Mouse (Mus musculus) neural tube, embryonic 11.5 days (tissue): ENCODE measurements around the gene Cdk5. TPM values are rescaled to one million over a fixed set of nuclear protein-coding genes. Genes with fewer than 3 reads are reported as not detected.

ENCODE experiments used
- ATAC-seq: fragments of 200-750 bp; cut with Nextera tagmentation; 2 replicates; pipeline ENCODE4 v1.8.0; 2017; ENCODE audit warnings: moderate number of reproducible peaks, mild to moderate bottlenecking, moderate TSS enrichment, moderate library complexity; ENCODE audit not compliant: insufficient read depth, low FRiP score, low TSS enrichment
- DNase-seq: peaks from one replicate; pipeline ENCODE4 v3.0.0-alpha.2; 2015; ENCODE audit warnings: low spot score
- H3K27ac ChIP-seq: fragments of 300-500 bp; sonication (generic); 2 replicates; pipeline ENCODE4 v1.5.1; 2014; ENCODE audit warnings: low read depth, mild to moderate bottlenecking, low read length
- H3K27me3 ChIP-seq: fragments of 300-500 bp; sonication (generic); 2 replicates; pipeline ENCODE4 v1.6.1; 2014; ENCODE audit warnings: mild to moderate bottlenecking, low read length, mixed read lengths; ENCODE audit not compliant: control insufficient read depth, insufficient read depth
- H3K36me3 ChIP-seq: fragments of 300-500 bp; sonication (generic); 2 replicates; pipeline ENCODE4 v1.6.1; 2014; ENCODE audit warnings: mild to moderate bottlenecking, low read length, moderate library complexity, mixed read lengths; ENCODE audit not compliant: control insufficient read depth, insufficient read depth
- H3K4me1 ChIP-seq: fragments of 300-500 bp; sonication (generic); 2 replicates; pipeline ENCODE4 v1.6.1; 2014; ENCODE audit warnings: low read length, mixed read lengths; ENCODE audit not compliant: control insufficient read depth, insufficient read depth
- H3K4me2 ChIP-seq: fragments of 300-500 bp; sonication (generic); 2 replicates; pipeline ENCODE4 v1.6.1; 2014; ENCODE audit warnings: low read depth, mild to moderate bottlenecking, moderate library complexity
- H3K4me3 ChIP-seq: fragments of 300-500 bp; sonication (generic); 2 replicates; pipeline ENCODE4 v1.5.1; 2014; ENCODE audit warnings: low read depth, low read length
- H3K9ac ChIP-seq: fragments of 300-500 bp; sonication (generic); 2 replicates; pipeline ENCODE4 v1.6.1; 2014; ENCODE audit warnings: mild to moderate bottlenecking, low read length
- H3K9me3 ChIP-seq: fragments of 300-500 bp; sonication (generic); 2 replicates; pipeline ENCODE4 v1.6.1; 2016; ENCODE audit warnings: low read length; ENCODE audit not compliant: control insufficient read depth
- WGBS: fragments of 180-500 bp; shearing (Covaris S2); extraction: QIAGEN DNeasy Blood & Tissue Kit; methylation state at CpG from one replicate; pipeline ENCODE4 v1.1.7; 2014; 5-methylcytosine and 5-hydroxymethylcytosine counted together
- polyA plus RNA-seq: library from polyadenylated mRNA; unstranded; fragments of >200 nt; fragmentation: Nextera tagmentation; extraction: Ambion mirVana; gene quantifications from 2 replicates; pipeline ENCODE4 v1.2.1, GENCODE M21; 2014

Cdk5 gene
- polyA plus RNA-seq, 1 experiment from 2014 or later, result 64.9 TPM

- no peak overlapping the region for H3K27ac ChIP-seq
- peak overlapping the region; percentile 82 for H3K4me2 ChIP-seq
- no peak for DNase-seq
- peak overlapping the region; percentile 42 for H3K4me3 ChIP-seq
- no peaks in the 10 kb centered on the region for H3K9me3 ChIP-seq
- peaks cover 19% of the 10 kb centered on the region for H3K4me1 ChIP-seq
- peak overlapping the region; percentile 53 for H3K9ac ChIP-seq
- WGBS, result 28% methylated on average over 25 of the region's 26 CpGs
- no peak for ATAC-seq
- H3K36me3 ChIP-seq, result no peaks in the 10 kb centered on the region
- peaks cover 29% of the 10 kb centered on the region for H3K27me3 ChIP-seq
Observed at GRCm38 (mm10) chr5:24388246-24388915, 34.9 kb downstream of the Cdk5 start.

- ATAC-seq, result peak; percentile 48; the same call in 1 of the 2 replicates
- Histone ChIP-seq H3K9ac (peak overlapping the region; percentile 53), H3K9me3 (no peaks in the 10 kb centered on the region), H3K4me2 (peak overlapping the region; percentile 82), H3K4me1 (peaks cover 19% of the 10 kb centered on the region), H3K27me3 (peaks cover 29% of the 10 kb centered on the region), H3K27ac (no peak overlapping the region), H3K4me3 (peak overlapping the region; percentile 42), H3K36me3 (no peaks in the 10 kb centered on the region)
- DNase-seq, result peak; percentile 65
- WGBS, result 1% methylated on average over 73 of the region's 73 CpGs
Observed at GRCm38 (mm10) chr5:24387264-24388241, 35.8 kb downstream of the Cdk5 start.

GRCm38 (mm10) chr5:24385887-24386550 is 37.3 kb downstream of the Cdk5 start:
- Histone ChIP-seq H3K27me3 (peaks cover 29% of the 10 kb centered on the region), H3K9ac (no peak overlapping the region), H3K36me3 (no peaks in the 10 kb centered on the region), H3K4me1 (peaks cover 19% of the 10 kb centered on the region), H3K4me2 (no peak overlapping the region), H3K4me3 (no peak overlapping the region), H3K9me3 (no peaks in the 10 kb centered on the region), H3K27ac (no peak overlapping the region)
- DNase-seq (no peak), ATAC-seq (no peak)
- 82% methylated on average over 10 of the region's 10 CpGs for WGBS

- H3K27me3 ChIP-seq, result peaks cover 29% of the 10 kb centered on the region
- H3K4me2 ChIP-seq, result no peak overlapping the region
- H3K27ac ChIP-seq, result no peak overlapping the region
- WGBS, result 83% methylated on average over 5 of the region's 5 CpGs
- peaks cover 19% of the 10 kb centered on the region for H3K4me1 ChIP-seq
- DNase-seq (no peak), ATAC-seq (no peak)
- no peaks in the 10 kb centered on the region for H3K9me3 ChIP-seq
- H3K4me3 ChIP-seq, result no peak overlapping the region
- no peak overlapping the region for H3K9ac ChIP-seq
- no peaks in the 10 kb centered on the region for H3K36me3 ChIP-seq
Observed at GRCm38 (mm10) chr5:24385374-24385773, 38.0 kb downstream of the Cdk5 start.

- Histone ChIP-seq H3K9me3 (no peaks in the 10 kb centered on the region), H3K4me1 (peaks cover 17% of the 10 kb centered on the region), H3K36me3 (no peaks in the 10 kb centered on the region), H3K27me3 (peaks cover 29% of the 10 kb centered on the region), H3K4me2 (no peak overlapping the region), H3K4me3 (no peak overlapping the region), H3K9ac (no peak overlapping the region), H3K27ac (no peak overlapping the region)
- no peak for ATAC-seq
- 69% methylated on average over 6 of the region's 6 CpGs for WGBS
- no peak for DNase-seq
Observed at GRCm38 (mm10) chr5:24384407-24384806, 38.9 kb downstream of the Cdk5 start.

- Histone ChIP-seq H3K4me3 (peak overlapping the region; percentile 38), H3K4me2 (peak overlapping the region; percentile 67), H3K9me3 (no peaks in the 10 kb centered on the region), H3K27me3 (peaks cover 24% of the 10 kb centered on the region), H3K9ac (peak overlapping the region; percentile 36), H3K4me1 (peaks cover 15% of the 10 kb centered on the region), H3K36me3 (no peaks in the 10 kb centered on the region), H3K27ac (no peak overlapping the region)
- DNase-seq, result peak; percentile 93
- ATAC-seq, result peak; percentile 83
- WGBS, result under 1% methylated on average over 34 of the region's 34 CpGs
Observed at GRCm38 (mm10) chr5:24383026-24383859, 40.1 kb downstream of the Cdk5 start.

GRCm38 (mm10) chr5:24381988-24382387 is 41.3 kb downstream of the Cdk5 start:
- no peak overlapping the region for H3K4me3 ChIP-seq
- whole genome bisulfite sequencing, result 69% methylated on average over 2 of the region's 2 CpGs
- H3K36me3 ChIP-seq, result no peaks in the 10 kb centered on the region
- no peak overlapping the region for H3K9ac ChIP-seq
- peaks cover 7% of the 10 kb centered on the region; the same call in 1 of the 2 replicates for H3K4me1 ChIP-seq
- peaks cover 12% of the 10 kb centered on the region for H3K27me3 ChIP-seq
- no peak overlapping the region for H3K4me2 ChIP-seq
- H3K9me3 ChIP-seq, result no peaks in the 10 kb centered on the region
- DNase-seq (no peak), ATAC-seq (no peak)
- no peak overlapping the region for H3K27ac ChIP-seq

- 75% methylated on average over 6 of the region's 6 CpGs for WGBS
- Histone ChIP-seq H3K4me3 (no peak overlapping the region), H3K36me3 (no peaks in the 10 kb centered on the region), H3K4me2 (no peak overlapping the region), H3K27me3 (peaks cover 7% of the 10 kb centered on the region), H3K27ac (no peak overlapping the region), H3K9ac (no peak overlapping the region), H3K4me1 (peaks cover 2% of the 10 kb centered on the region; the same call in 1 of the 2 replicates), H3K9me3 (no peaks in the 10 kb centered on the region)
- no peak for ATAC-seq
- no peak for DNase-seq
Observed at GRCm38 (mm10) chr5:24381486-24381885, 41.8 kb downstream of the Cdk5 start.
